Mouse (Mus musculus) cerebellum, postnatal 25 days (tissue): ENCODE data around the gene Syt6.

Experiments used
- DNase-seq, 2 experiments: peaks; one replicate each; pipeline ENCODE4 v3.0.0; 2021; ENCODE audit warnings: mixed read lengths in 2 of 2

Gene Syt6

GRCm38 (mm10) chr3:103649716-103650115 is 74.7 kb downstream of the Syt6 start:
- peak; percentile 57 to 60 for DNase-seq

DNA sequence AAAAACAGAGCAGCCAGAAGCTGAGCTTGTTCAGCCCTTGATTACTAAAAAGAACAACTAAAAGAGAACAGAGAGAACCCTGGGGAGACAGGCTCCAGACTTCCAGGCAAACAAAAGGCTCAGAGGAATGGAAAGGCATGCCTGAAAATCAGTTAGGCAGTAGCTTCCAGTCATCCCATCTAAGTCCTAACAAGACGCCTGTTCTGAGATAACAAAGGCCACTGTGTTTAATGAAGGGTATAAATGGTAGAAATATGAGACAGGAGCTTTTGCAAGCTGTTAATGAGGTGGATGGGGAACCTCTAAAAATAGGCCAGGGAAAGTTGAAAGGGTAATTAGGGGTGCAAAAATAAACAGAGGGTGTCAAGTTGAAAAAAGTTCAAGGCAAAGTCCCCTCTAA is 75.4 kb downstream of the Syt6 start:
- no peak for DNase-seq

DNA sequence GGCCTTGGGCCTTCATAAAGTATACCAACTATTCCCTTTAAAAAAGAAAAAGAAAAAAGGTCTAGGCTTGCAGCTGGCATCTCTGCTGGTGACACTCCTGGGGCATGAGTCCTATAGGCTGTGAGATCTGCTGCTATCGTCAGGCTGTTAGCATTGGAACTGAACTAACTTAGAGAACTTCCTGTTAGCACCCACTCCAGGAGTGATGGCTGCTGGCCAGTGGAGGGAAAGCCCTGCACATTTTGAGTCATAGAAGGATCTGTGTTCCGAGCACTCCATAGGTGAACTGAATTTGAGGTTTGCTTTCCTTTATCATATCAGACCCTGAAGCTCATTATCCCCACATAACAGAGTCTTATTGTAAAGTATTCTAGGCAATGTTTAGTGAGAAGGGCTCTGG is 85.0 kb downstream of the Syt6 start:
- no peak for DNase-seq

DNA sequence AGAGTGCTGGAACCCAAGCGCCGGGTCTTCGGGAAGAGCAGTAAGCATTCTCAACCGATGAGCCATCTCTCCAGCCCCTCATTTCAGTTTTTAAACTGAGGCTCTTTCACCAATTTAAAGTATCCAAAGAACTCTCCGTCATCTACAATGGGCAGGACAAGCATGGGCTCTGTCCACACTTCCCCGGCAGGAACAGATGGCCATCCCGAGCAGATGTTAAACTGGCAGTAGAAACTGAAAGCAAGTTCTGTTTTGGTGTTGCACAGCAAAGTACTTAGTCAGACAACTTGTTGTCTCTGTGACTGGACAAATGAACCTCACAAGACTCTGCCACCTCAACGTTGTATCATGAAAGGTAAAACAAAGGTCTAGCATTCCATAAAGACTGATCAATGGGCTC is 86.7 kb downstream of the Syt6 start:
- DNase-seq = no peak

DNA sequence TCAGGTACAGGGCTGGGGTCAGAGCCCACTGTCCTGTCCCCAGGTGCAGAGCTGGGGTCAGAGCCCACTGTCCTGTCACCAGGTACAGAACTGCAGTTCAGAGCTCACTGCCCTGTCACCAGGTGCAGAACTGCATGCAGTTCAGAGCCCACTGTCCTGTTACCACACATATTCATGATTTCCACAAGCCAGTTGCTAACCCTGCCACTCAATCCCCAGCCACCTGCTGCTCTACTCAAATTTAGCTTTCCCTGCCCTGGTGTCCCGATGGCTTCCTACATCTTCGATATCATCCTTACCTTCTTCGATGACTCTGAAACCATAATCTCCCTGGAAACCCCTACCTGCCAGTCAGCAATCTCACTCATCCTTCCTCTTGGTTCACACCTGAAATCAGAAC is 88.4 kb downstream of the Syt6 start:
- no peak for DNase-seq

DNA sequence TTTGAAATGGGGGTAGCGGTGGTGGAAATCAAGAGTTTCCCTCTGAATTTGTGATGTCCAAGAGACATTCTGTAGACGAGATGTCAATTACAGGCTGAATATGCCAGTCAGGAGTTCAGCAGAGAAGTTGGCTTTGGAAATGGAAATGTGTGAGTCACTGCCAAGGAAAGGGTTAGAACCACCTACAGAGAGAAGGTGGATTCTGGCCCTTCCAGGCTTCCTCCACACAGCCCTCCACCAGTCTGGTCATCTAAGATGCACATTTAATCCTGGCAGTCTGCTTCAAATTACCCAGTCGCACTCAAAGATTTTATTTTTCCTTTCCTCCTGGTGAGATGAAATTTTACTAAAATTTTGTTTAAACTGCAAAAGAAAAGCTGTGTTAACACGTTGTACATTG is 97.1 kb downstream of the Syt6 start:
- no peak for DNase-seq

- DNase-seq = no peak
Observed at GRCm38 (mm10) chr3:103672716-103673115, 97.7 kb downstream of the Syt6 start.

DNA sequence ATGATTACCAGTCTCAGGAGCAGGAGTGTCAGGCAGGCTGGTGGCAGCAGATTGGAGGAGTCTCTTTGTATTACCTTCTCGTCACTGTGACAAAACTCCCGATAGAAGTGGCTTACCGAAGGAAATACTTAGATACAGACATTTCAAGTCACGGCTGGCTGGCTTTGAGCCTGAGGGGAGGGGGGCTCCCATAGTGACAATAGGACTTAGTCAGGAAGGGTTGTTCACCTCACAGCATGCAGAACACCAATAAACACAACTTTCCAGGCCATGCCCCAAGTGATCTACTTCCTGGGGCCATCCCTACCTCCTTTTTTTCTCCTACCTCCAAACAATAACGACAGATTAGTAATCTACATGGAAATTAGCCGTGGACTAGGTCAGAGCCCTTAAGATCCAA is 103.8 kb downstream of the Syt6 start:
- no peak for DNase-seq

DNA sequence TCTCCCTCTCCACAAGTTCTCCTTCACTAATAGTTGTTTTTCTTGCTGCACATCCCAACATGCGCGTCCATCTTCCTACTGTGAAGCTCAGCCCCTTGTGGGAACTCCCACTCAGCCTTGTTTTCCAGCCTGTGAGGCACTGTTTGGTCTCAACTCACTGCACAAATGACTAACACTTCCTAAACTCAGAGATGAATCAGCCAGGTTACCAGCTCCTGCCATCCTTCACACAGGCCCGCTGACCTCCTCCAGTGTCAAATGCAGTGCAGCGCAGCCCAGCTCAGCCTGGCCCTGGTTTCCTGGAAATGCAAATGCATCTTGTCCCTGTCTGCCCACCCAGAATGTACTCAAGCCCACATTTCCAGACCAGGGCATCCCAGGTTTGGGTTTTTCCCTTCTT is 107.4 kb downstream of the Syt6 start:
- DNase-seq = no peak

GRCm38 (mm10) chr3:103683234-103683965 is 108.4 kb downstream of the Syt6 start:
- DNase-seq = peak; percentile 18 to 21

GRCm38 (mm10) chr3:103683966-103684319 is 108.9 kb downstream of the Syt6 start:
- no peak for DNase-seq

- DNase-seq = no peak
Observed at GRCm38 (mm10) chr3:103689043-103689442, 114.0 kb downstream of the Syt6 start.

GRCm38 (mm10) chr3:103690506-103690905 is 115.5 kb downstream of the Syt6 start:
- DNase-seq = no peak
